Mouse (Mus musculus): ENCODE results near the gene Cdh1. TPM values are rescaled to one million over a fixed set of nuclear protein-coding genes. Genes with fewer than 3 reads are reported as not detected.

The Cdh1 gene
- polyA plus RNA-seq (2014; fragmentation: Nextera tagmentation; extraction: Ambion mirVana), result 5.6 and 5.7 TPM in 2 replicates

GRCm38 (mm10) chr8:106603131-106603819 is at the start of gene Cdh1:
Cdh1 (plus strand) TSS chr8:106603351.
- Histone ChIP-seq H3K36me3 (ENCODE audit: control insufficient read depth, insufficient read depth, low read length) (no peaks in the 10 kb centered on the region), H3K27ac (ENCODE audit: low read depth, low read length) (no peak within 1 kb of the TSS), H3K4me3 (ENCODE audit: low read depth, low read length) (peak within 1 kb of the TSS; percentile 43), H3K4me1 (ENCODE audit: control insufficient read depth, insufficient read depth, low read length) (peaks cover 12% of the 10 kb centered on the region), H3K9ac (ENCODE audit: low read length) (0 out of 2 replicates have a peak within 1 kb of the TSS, but pooled peaks have one; percentile 20), H3K9me3 (ENCODE audit: control insufficient read depth, low read length) (no peaks in the 10 kb centered on the region), H3K4me2 (ENCODE audit: low read depth) (peak within 1 kb of the TSS; percentile 79), H3K27me3 (ENCODE audit: control insufficient read depth, insufficient read depth, low read length) (peaks cover 41% of the 10 kb centered on the region)
- DNase-seq (ENCODE audit: low spot score) (peak; percentile 30), ATAC-seq (ENCODE audit: insufficient read depth, low FRiP score, low TSS enrichment) (0 out of 2 replicates have a peak, but pooled peaks have one; percentile 31)
- under 1% methylated on average over 53 of the region's 53 CpGs for WGBS

- no peaks in the 10 kb centered on the region for H3K27me3 ChIP-seq (ENCODE audit: control insufficient read depth, insufficient read depth, low read length)
- ATAC-seq (ENCODE audit: insufficient read depth, low FRiP score, low TSS enrichment) (no peak), DNase-seq (ENCODE audit: low spot score) (no peak)
- no peaks in the 10 kb centered on the region for H3K36me3 ChIP-seq (ENCODE audit: control insufficient read depth, insufficient read depth, low read length)
- no peak overlapping the region for H3K27ac ChIP-seq (ENCODE audit: low read depth, low read length)
- WGBS, result 98% methylated on average over 5 of the region's 5 CpGs
- H3K9me3 ChIP-seq (ENCODE audit: control insufficient read depth, low read length), result no peaks in the 10 kb centered on the region
- no peak overlapping the region for H3K9ac ChIP-seq (ENCODE audit: low read length)
- H3K4me1 ChIP-seq (ENCODE audit: control insufficient read depth, insufficient read depth, low read length), result no peaks in the 10 kb centered on the region
- H3K4me2 ChIP-seq (ENCODE audit: low read depth), result no peak overlapping the region
- H3K4me3 ChIP-seq (ENCODE audit: low read depth, low read length), result no peak overlapping the region
These were observed 49.1 kb upstream of the Cdh1 start for GRCm38 (mm10) chr8:106554011-106554410.

- DNase-seq (ENCODE audit: low spot score), result no peak
- no peak overlapping the region for H3K4me2 ChIP-seq (ENCODE audit: low read depth)
- H3K27me3 ChIP-seq (ENCODE audit: control insufficient read depth, insufficient read depth, low read length), result no peaks in the 10 kb centered on the region
- no peak overlapping the region for H3K4me3 ChIP-seq (ENCODE audit: low read depth, low read length)
- H3K9me3 ChIP-seq (ENCODE audit: control insufficient read depth, low read length), result no peaks in the 10 kb centered on the region
- 67% methylated on average over 6 of the region's 7 CpGs for WGBS
- no peaks in the 10 kb centered on the region for H3K36me3 ChIP-seq (ENCODE audit: control insufficient read depth, insufficient read depth, low read length)
- H3K9ac ChIP-seq (ENCODE audit: low read length), result no peak overlapping the region
- H3K27ac ChIP-seq (ENCODE audit: low read depth, low read length), result no peak overlapping the region
- ATAC-seq (ENCODE audit: insufficient read depth, low FRiP score, low TSS enrichment), result no peak
- no peaks in the 10 kb centered on the region for H3K4me1 ChIP-seq (ENCODE audit: control insufficient read depth, insufficient read depth, low read length)
These were observed 47.0 kb upstream of the Cdh1 start for GRCm38 (mm10) chr8:106556068-106556645.

GRCm38 (mm10) chr8:106559844-106560243 is 43.3 kb upstream of the Cdh1 start:
- Histone ChIP-seq H3K27ac (ENCODE audit: low read depth, low read length) (no peak overlapping the region), H3K36me3 (ENCODE audit: control insufficient read depth, insufficient read depth, low read length) (no peaks in the 10 kb centered on the region), H3K4me3 (ENCODE audit: low read depth, low read length) (no peak overlapping the region), H3K4me2 (ENCODE audit: low read depth) (no peak overlapping the region), H3K27me3 (ENCODE audit: control insufficient read depth, insufficient read depth, low read length) (no peaks in the 10 kb centered on the region), H3K9ac (ENCODE audit: low read length) (no peak overlapping the region), H3K9me3 (ENCODE audit: control insufficient read depth, low read length) (no peaks in the 10 kb centered on the region), H3K4me1 (ENCODE audit: control insufficient read depth, insufficient read depth, low read length) (no peaks in the 10 kb centered on the region)
- no peak for ATAC-seq (ENCODE audit: insufficient read depth, low FRiP score, low TSS enrichment)
- WGBS, result 61% methylated on average over 9 of the region's 9 CpGs
- DNase-seq (ENCODE audit: low spot score), result no peak

- 30% methylated on average over 21 of the region's 21 CpGs for whole genome bisulfite sequencing
- no peak for ATAC-seq (ENCODE audit: insufficient read depth, low FRiP score, low TSS enrichment)
- H3K4me3 ChIP-seq (ENCODE audit: low read depth, low read length), result no peak overlapping the region
These were observed 41.9 kb upstream of the Cdh1 start for GRCm38 (mm10) chr8:106561097-106561865.

GRCm38 (mm10) chr8:106563691-106564182 is 39.4 kb upstream of the Cdh1 start:
- DNase-seq (ENCODE audit: low spot score), result no peak

More at GRCm38 (mm10) chr8:106561097-106561865, 41.9 kb upstream of the Cdh1 start:
- Histone ChIP-seq H3K9me3 (ENCODE audit: control insufficient read depth, low read length) (no peaks in the 10 kb centered on the region), H3K9ac (ENCODE audit: low read length) (no peak overlapping the region), H3K36me3 (ENCODE audit: control insufficient read depth, insufficient read depth, low read length) (no peaks in the 10 kb centered on the region), H3K27ac (ENCODE audit: low read depth, low read length) (no peak overlapping the region), H3K4me1 (ENCODE audit: control insufficient read depth, insufficient read depth, low read length) (no peaks in the 10 kb centered on the region), H3K4me2 (ENCODE audit: low read depth) (no peak overlapping the region), H3K27me3 (ENCODE audit: control insufficient read depth, insufficient read depth, low read length) (no peaks in the 10 kb centered on the region)
- peak; percentile 53 for DNase-seq (ENCODE audit: low spot score)

GRCm38 (mm10) chr8:106569006-106569405 is 34.1 kb upstream of the Cdh1 start:
- no peaks in the 10 kb centered on the region for H3K9me3 ChIP-seq (ENCODE audit: control insufficient read depth, low read length)
- no peak overlapping the region for H3K9ac ChIP-seq (ENCODE audit: low read length)
- WGBS, result 80% methylated on average over 7 of the region's 7 CpGs
- ATAC-seq (ENCODE audit: insufficient read depth, low FRiP score, low TSS enrichment) (no peak), DNase-seq (ENCODE audit: low spot score) (no peak)
- H3K4me2 ChIP-seq (ENCODE audit: low read depth), result no peak overlapping the region
- H3K27me3 ChIP-seq (ENCODE audit: control insufficient read depth, insufficient read depth, low read length), result no peaks in the 10 kb centered on the region
- no peak overlapping the region for H3K4me3 ChIP-seq (ENCODE audit: low read depth, low read length)
- no peak overlapping the region for H3K27ac ChIP-seq (ENCODE audit: low read depth, low read length)
- H3K36me3 ChIP-seq (ENCODE audit: control insufficient read depth, insufficient read depth, low read length), result no peaks in the 10 kb centered on the region
- H3K4me1 ChIP-seq (ENCODE audit: control insufficient read depth, insufficient read depth, low read length), result no peaks in the 10 kb centered on the region

More at GRCm38 (mm10) chr8:106563691-106564182, 39.4 kb upstream of the Cdh1 start:
- Histone ChIP-seq H3K36me3 (ENCODE audit: control insufficient read depth, insufficient read depth, low read length) (no peaks in the 10 kb centered on the region), H3K27ac (ENCODE audit: low read depth, low read length) (no peak overlapping the region), H3K4me2 (ENCODE audit: low read depth) (no peak overlapping the region), H3K27me3 (ENCODE audit: control insufficient read depth, insufficient read depth, low read length) (no peaks in the 10 kb centered on the region), H3K4me3 (ENCODE audit: low read depth, low read length) (no peak overlapping the region), H3K4me1 (ENCODE audit: control insufficient read depth, insufficient read depth, low read length) (no peaks in the 10 kb centered on the region), H3K9ac (ENCODE audit: low read length) (no peak overlapping the region), H3K9me3 (ENCODE audit: control insufficient read depth, low read length) (no peaks in the 10 kb centered on the region)
- ATAC-seq (ENCODE audit: insufficient read depth, low FRiP score, low TSS enrichment), result no peak
- 83% methylated on average over 3 of the region's 3 CpGs for WGBS

- no peak overlapping the region for H3K4me3 ChIP-seq (ENCODE audit: low read depth, low read length)
- no peak overlapping the region for H3K4me2 ChIP-seq (ENCODE audit: low read depth)
- no peaks in the 10 kb centered on the region for H3K9me3 ChIP-seq (ENCODE audit: control insufficient read depth, low read length)
- no peaks in the 10 kb centered on the region for H3K27me3 ChIP-seq (ENCODE audit: control insufficient read depth, insufficient read depth, low read length)
- no peak overlapping the region for H3K9ac ChIP-seq (ENCODE audit: low read length)
- no peaks in the 10 kb centered on the region for H3K4me1 ChIP-seq (ENCODE audit: control insufficient read depth, insufficient read depth, low read length)
- no peak overlapping the region for H3K27ac ChIP-seq (ENCODE audit: low read depth, low read length)
- DNase-seq (ENCODE audit: low spot score), result no peak
- ATAC-seq (ENCODE audit: insufficient read depth, low FRiP score, low TSS enrichment), result no peak
- 45% methylated on average over 4 of the region's 4 CpGs for WGBS
- no peaks in the 10 kb centered on the region for H3K36me3 ChIP-seq (ENCODE audit: control insufficient read depth, insufficient read depth, low read length)
These were observed 32.8 kb upstream of the Cdh1 start for GRCm38 (mm10) chr8:106570386-106570785.
